Mouse (Mus musculus): ENCODE results near the gene Fcrla. TPM values are rescaled to one million over a fixed set of nuclear protein-coding genes. Genes with fewer than 3 reads are reported as not detected.

Fcrla gene
- polyA plus RNA-seq, 1 experiment from 2014 or later: 0.26 TPM

Other genes with a start within 250 kb of the Fcrla start
- 15.0 and 16.7 TPM in 2 replicates for gene Atf6, start 59.8 kb downstream of the Fcrla start, polyA plus RNA-seq (2016; fragmentation: Nextera tagmentation; extraction: Ambion mirVana)
- 0.43 and 0.62 TPM in 2 replicates for gene Gm26620, start 42.5 kb downstream of the Fcrla start, polyA plus RNA-seq (2016; fragmentation: Nextera tagmentation; extraction: Ambion mirVana)
- gene Dusp12, start 42.0 kb downstream of the Fcrla start, polyA plus RNA-seq (2016; fragmentation: Nextera tagmentation; extraction: Ambion mirVana): 28.4 and 28.8 TPM in 2 replicates
- not detected in 2 replicates for gene Fcrlb, start 14.6 kb downstream of the Fcrla start, polyA plus RNA-seq (2016; fragmentation: Nextera tagmentation; extraction: Ambion mirVana)
- 0.19 TPM in 1 of 2 replicates, not detected in the other for gene Fcgr2b, start 49.0 kb upstream of the Fcrla start, polyA plus RNA-seq (2016; fragmentation: Nextera tagmentation; extraction: Ambion mirVana)
- 0.14 and 0.24 TPM in 2 replicates for gene Fcgr4, start 91.3 kb upstream of the Fcrla start, polyA plus RNA-seq (2016; fragmentation: Nextera tagmentation; extraction: Ambion mirVana)
- 3.8 and 4.5 TPM in 2 replicates for gene Fcgr3, start 137.4 kb upstream of the Fcrla start, polyA plus RNA-seq (2016; fragmentation: Nextera tagmentation; extraction: Ambion mirVana)
- 2.9 and 3.5 TPM in 2 replicates for gene Cfap126, start 186.3 kb upstream of the Fcrla start, polyA plus RNA-seq (2016; fragmentation: Nextera tagmentation; extraction: Ambion mirVana)
- 420 and 425 TPM in 2 replicates for gene Sdhc, start 223.0 kb upstream of the Fcrla start, polyA plus RNA-seq (2016; fragmentation: Nextera tagmentation; extraction: Ambion mirVana)
- 0.11 and 0.15 TPM in 2 replicates for gene Mpz, start 223.1 kb upstream of the Fcrla start, polyA plus RNA-seq (2016; fragmentation: Nextera tagmentation; extraction: Ambion mirVana)